Mouse (Mus musculus) heart, embryonic 12.5 days (tissue): ENCODE results near the gene Edem2. TPM values are rescaled to one million over a fixed set of nuclear protein-coding genes. Genes with fewer than 3 reads are reported as not detected.

Experiments used
- ATAC-seq: fragments of 200-750 bp; cut with Nextera tagmentation; 2 replicates; pipeline ENCODE4 v1.8.0; 2017; ENCODE audit warnings: moderate TSS enrichment, moderate library complexity; ENCODE audit not compliant: insufficient number of reproducible peaks, low FRiP score
- H3K27ac ChIP-seq: fragments of 300-500 bp; sonication (generic); 2 replicates; pipeline ENCODE4 v1.5.1; 2016; ENCODE audit warnings: mild to moderate bottlenecking, moderate library complexity; ENCODE audit not compliant: poor library complexity, severe bottlenecking
- H3K27me3 ChIP-seq: fragments of 300-500 bp; sonication (generic); replicated peaks from 2 replicates; pipeline ENCODE4 v1.6.1; 2016; ENCODE audit warnings: mild to moderate bottlenecking, moderate library complexity
- H3K36me3 ChIP-seq: fragments of 300-500 bp; sonication (generic); 2 replicates; pipeline ENCODE4 v1.6.1; 2016; ENCODE audit warnings: mild to moderate bottlenecking, moderate library complexity
- H3K4me1 ChIP-seq: fragments of 300-500 bp; sonication (generic); replicated peaks from 2 replicates; pipeline ENCODE4 v1.6.1; 2016; ENCODE audit warnings: mild to moderate bottlenecking
- H3K4me2 ChIP-seq: fragments of 300-500 bp; sonication (generic); 2 replicates; pipeline ENCODE4 v1.6.1; 2016; ENCODE audit warnings: mild to moderate bottlenecking, moderate library complexity
- H3K4me3 ChIP-seq: fragments of 300-500 bp; sonication (generic); 2 replicates; pipeline ENCODE4 v1.5.1; 2016; ENCODE audit warnings: mild to moderate bottlenecking
- H3K9ac ChIP-seq: fragments of 300-500 bp; sonication (generic); 2 replicates; pipeline ENCODE4 v1.6.1; 2016; ENCODE audit warnings: mild to moderate bottlenecking, moderate library complexity
- H3K9me3 ChIP-seq: fragments of 300-500 bp; sonication (generic); replicated peaks from 2 replicates; pipeline ENCODE4 v1.6.1; 2016; ENCODE audit warnings: mild to moderate bottlenecking, moderate library complexity
- WGBS: fragments of 180-500 bp; shearing (Covaris S2); methylation state at CpG from one replicate; pipeline ENCODE4 v1.1.7; 2016; 5-methylcytosine and 5-hydroxymethylcytosine counted together
- polyA plus RNA-seq: library from polyadenylated mRNA; unstranded; fragments of >200 nt; fragmentation: Nextera tagmentation; extraction: Ambion mirVana; gene quantifications from 2 replicates; pipeline ENCODE4 v1.2.1, GENCODE M21; 2016

Gene Edem2
- polyA plus RNA-seq, 1 experiment from 2014 or later: 26.7 TPM

GRCm38 (mm10) chr2:155663910-155664460 lies 65.3 kb downstream of the Edem2 start:
- Histone ChIP-seq H3K27ac (no peak overlapping the region), H3K36me3 (peaks cover 85% of the 10 kb centered on the region), H3K4me2 (no peak overlapping the region), H3K4me3 (no peak overlapping the region), H3K4me1 (no peaks in the 10 kb centered on the region), H3K27me3 (no peaks in the 10 kb centered on the region), H3K9me3 (no peaks in the 10 kb centered on the region), H3K9ac (no peak overlapping the region)
- WGBS: 74% methylated on average over 6 of the region's 6 CpGs
- ATAC-seq: no peak

- Histone ChIP-seq H3K4me3 (no peak overlapping the region), H3K4me2 (no peak overlapping the region), H3K36me3 (peaks cover 88% of the 10 kb centered on the region), H3K9ac (no peak overlapping the region), H3K4me1 (no peaks in the 10 kb centered on the region), H3K27me3 (no peaks in the 10 kb centered on the region), H3K27ac (no peak overlapping the region), H3K9me3 (no peaks in the 10 kb centered on the region)
- ATAC-seq: no peak
- 29% methylated on average over 5 of the region's 5 CpGs for WGBS
Measured at GRCm38 (mm10) chr2:155663097-155663496, 66.2 kb downstream of the Edem2 start.

GRCm38 (mm10) chr2:155662390-155662789 lies 66.9 kb downstream of the Edem2 start:
- 92% methylated on average over 5 of the region's 5 CpGs for WGBS
- no peaks in the 10 kb centered on the region for H3K4me1 ChIP-seq
- H3K27ac ChIP-seq: no peak overlapping the region
- no peak overlapping the region for H3K4me3 ChIP-seq
- H3K9me3 ChIP-seq: no peaks in the 10 kb centered on the region
- no peaks in the 10 kb centered on the region for H3K27me3 ChIP-seq
- H3K9ac ChIP-seq: no peak overlapping the region
- H3K36me3 ChIP-seq: peaks cover 88% of the 10 kb centered on the region
- no peak for ATAC-seq
- no peak overlapping the region for H3K4me2 ChIP-seq

GRCm38 (mm10) chr2:155655759-155656372 lies 73.4 kb downstream of the Edem2 start:
- no peak for ATAC-seq
- H3K27me3 ChIP-seq: no peaks in the 10 kb centered on the region
- no peak overlapping the region for H3K27ac ChIP-seq
- H3K4me1 ChIP-seq: no peaks in the 10 kb centered on the region
- no peak overlapping the region for H3K4me2 ChIP-seq
- H3K9ac ChIP-seq: no peak overlapping the region
- WGBS: 92% methylated on average over 6 of the region's 6 CpGs
- no peaks in the 10 kb centered on the region for H3K9me3 ChIP-seq
- no peak overlapping the region for H3K4me3 ChIP-seq
- peaks cover 85% of the 10 kb centered on the region for H3K36me3 ChIP-seq

GRCm38 (mm10) chr2:155652618-155653017 lies 76.7 kb downstream of the Edem2 start:
- no peaks in the 10 kb centered on the region for H3K4me1 ChIP-seq
- ATAC-seq: no peak
- H3K9ac ChIP-seq: no peak overlapping the region
- H3K9me3 ChIP-seq: no peaks in the 10 kb centered on the region
- no peak overlapping the region for H3K4me3 ChIP-seq
- no peak overlapping the region for H3K27ac ChIP-seq
- no peak overlapping the region for H3K4me2 ChIP-seq
- no peaks in the 10 kb centered on the region for H3K27me3 ChIP-seq
- WGBS: 88% methylated on average over 5 of the region's 5 CpGs
- H3K36me3 ChIP-seq: peaks cover 88% of the 10 kb centered on the region

Other genes with a start within 250 kb of the Edem2 start
- gene Acss2, start 211.5 kb downstream of the Edem2 start, polyA plus RNA-seq: 13.0 and 14.4 TPM in 2 replicates
- gene Ggt7, start 211.2 kb downstream of the Edem2 start, polyA plus RNA-seq: 2.0 and 3.0 TPM in 2 replicates
- 20.2 and 21.3 TPM in 2 replicates for gene Gss, start 136.7 kb downstream of the Edem2 start, polyA plus RNA-seq
- 22.1 and 24.4 TPM in 2 replicates for gene Myh7b, start 118.3 kb downstream of the Edem2 start, polyA plus RNA-seq
- 115 and 117 TPM in 2 replicates for gene Trpc4ap, start 37.1 kb downstream of the Edem2 start, polyA plus RNA-seq
- not detected in 2 replicates for gene Gm17581, start 6.4 kb upstream of the Edem2 start, polyA plus RNA-seq
- gene Procr, start 21.6 kb upstream of the Edem2 start, polyA plus RNA-seq: 7.2 and 9.1 TPM in 2 replicates
- 0.05 TPM in 1 of 2 replicates, not detected in the other for gene Mmp24, start 45.9 kb upstream of the Edem2 start, polyA plus RNA-seq
- gene BC029722, start 90.0 kb upstream of the Edem2 start, polyA plus RNA-seq: 8.9 and 9.4 TPM in 2 replicates
- 110 and 116 TPM in 2 replicates for gene Eif6, start 97.5 kb upstream of the Edem2 start, polyA plus RNA-seq
- 0.06 and 0.15 TPM in 2 replicates for gene Fam83c, start 105.4 kb upstream of the Edem2 start, polyA plus RNA-seq
- 96.6 and 110 TPM in 2 replicates for gene Uqcc1, start 200.8 kb upstream of the Edem2 start, polyA plus RNA-seq
- not detected in 2 replicates for gene Gm15557, start 211.3 kb upstream of the Edem2 start, polyA plus RNA-seq
- gene Gdf5, start 215.9 kb upstream of the Edem2 start, polyA plus RNA-seq: 0.36 and 0.42 TPM in 2 replicates
- 10.7 and 13.0 TPM in 2 replicates for gene Cep250, start 227.0 kb upstream of the Edem2 start, polyA plus RNA-seq